Mouse (Mus musculus) neural tube, embryonic 15.5 days (tissue): ENCODE results near the gene Kif6. TPM values are rescaled to one million over a fixed set of nuclear protein-coding genes. Genes with fewer than 3 reads are reported as not detected.

Experiments used
- ATAC-seq: fragments of 200-750 bp; cut with Nextera tagmentation; 2 replicates; pipeline ENCODE4 v1.8.0; 2017; ENCODE audit warnings: mild to moderate bottlenecking, moderate TSS enrichment, moderate library complexity; ENCODE audit not compliant: low FRiP score
- H3K27ac ChIP-seq: fragments of 300-500 bp; sonication (generic); replicated peaks from 2 replicates; pipeline ENCODE4 v1.5.1; 2015; ENCODE audit warnings: mild to moderate bottlenecking, inconsistent platforms
- H3K27me3 ChIP-seq: fragments of 300-500 bp; sonication (generic); replicated peaks from 2 replicates; pipeline ENCODE4 v1.6.1; 2015; ENCODE audit warnings: inconsistent platforms
- H3K36me3 ChIP-seq: fragments of 300-500 bp; sonication (generic); 2 replicates; pipeline ENCODE4 v1.6.1; 2015; ENCODE audit warnings: inconsistent platforms
- H3K4me1 ChIP-seq: fragments of 300-500 bp; sonication (generic); 2 replicates; pipeline ENCODE4 v1.6.1; 2015; ENCODE audit warnings: inconsistent platforms
- H3K4me2 ChIP-seq: fragments of 300-500 bp; sonication (generic); 2 replicates; pipeline ENCODE4 v1.6.1; 2015; ENCODE audit warnings: inconsistent platforms, mild to moderate bottlenecking, moderate library complexity
- H3K4me3 ChIP-seq: fragments of 300-500 bp; sonication (generic); replicated peaks from 2 replicates; pipeline ENCODE4 v1.5.1; 2015; ENCODE audit warnings: mild to moderate bottlenecking, inconsistent platforms
- H3K9ac ChIP-seq: fragments of 300-500 bp; sonication (generic); replicated peaks from 2 replicates; pipeline ENCODE4 v1.6.1; 2015; ENCODE audit warnings: mild to moderate bottlenecking, inconsistent platforms
- H3K9me3 ChIP-seq: fragments of 300-500 bp; sonication (generic); replicated peaks from 2 replicates; pipeline ENCODE4 v1.6.1; 2016; ENCODE audit warnings: inconsistent platforms
- WGBS: fragments of 180-500 bp; shearing (Covaris S2); methylation state at CpG from one replicate; pipeline ENCODE4 v1.1.7; 2015; ENCODE audit warnings: mixed read lengths; 5-methylcytosine and 5-hydroxymethylcytosine counted together
- polyA plus RNA-seq: library from polyadenylated mRNA; unstranded; fragments of >200 nt; fragmentation: Nextera tagmentation; extraction: Ambion mirVana; gene quantifications from 2 replicates; pipeline ENCODE4 v1.2.1, GENCODE M21; 2015

Gene Kif6
- polyA plus RNA-seq, 1 experiment from 2014 or later: 2.1 TPM

GRCm38 (mm10) chr17:49889629-49890028 is 274.7 kb downstream of the Kif6 start:
- Histone ChIP-seq H3K9me3 (no peaks in the 10 kb centered on the region), H3K27ac (no peak overlapping the region), H3K36me3 (no peaks in the 10 kb centered on the region), H3K4me1 (peaks cover 13% of the 10 kb centered on the region), H3K9ac (no peak overlapping the region), H3K27me3 (no peaks in the 10 kb centered on the region), H3K4me3 (no peak overlapping the region), H3K4me2 (no peak overlapping the region)
- ATAC-seq: peak; percentile 76
- 24% methylated on average over 7 of the region's 7 CpGs for WGBS

GRCm38 (mm10) chr17:49890861-49891260 is 275.9 kb downstream of the Kif6 start:
- ATAC-seq: no peak
- H3K9me3 ChIP-seq: no peaks in the 10 kb centered on the region
- 79% methylated on average over 16 of the region's 16 CpGs for WGBS
- peaks cover 3% of the 10 kb centered on the region; the same call in 1 of the 2 replicates for H3K4me1 ChIP-seq
- no peak overlapping the region for H3K9ac ChIP-seq
- no peaks in the 10 kb centered on the region for H3K36me3 ChIP-seq
- H3K27ac ChIP-seq: no peak overlapping the region
- no peak overlapping the region for H3K4me2 ChIP-seq
- H3K27me3 ChIP-seq: no peaks in the 10 kb centered on the region
- H3K4me3 ChIP-seq: no peak overlapping the region

- ATAC-seq: no peak
- 90% methylated on average over 6 of the region's 6 CpGs for WGBS
- Histone ChIP-seq H3K4me2 (no peak overlapping the region), H3K27ac (no peak overlapping the region), H3K4me1 (no peaks in the 10 kb centered on the region), H3K36me3 (no peaks in the 10 kb centered on the region), H3K9ac (no peak overlapping the region), H3K4me3 (no peak overlapping the region), H3K27me3 (no peaks in the 10 kb centered on the region), H3K9me3 (no peaks in the 10 kb centered on the region)
Measured at GRCm38 (mm10) chr17:49892390-49892789, 277.5 kb downstream of the Kif6 start.

GRCm38 (mm10) chr17:49894471-49894870 is 279.5 kb downstream of the Kif6 start:
- no peak overlapping the region for H3K27ac ChIP-seq
- no peak overlapping the region for H3K9ac ChIP-seq
- no peaks in the 10 kb centered on the region for H3K36me3 ChIP-seq
- H3K27me3 ChIP-seq: peaks cover 2% of the 10 kb centered on the region; the same call in 1 of the 2 replicates
- H3K4me1 ChIP-seq: peaks cover 4% of the 10 kb centered on the region; the same call in 1 of the 2 replicates
- H3K4me2 ChIP-seq: no peak overlapping the region
- H3K4me3 ChIP-seq: no peak overlapping the region
- no peaks in the 10 kb centered on the region for H3K9me3 ChIP-seq
- WGBS: 90% methylated on average over 6 of the region's 6 CpGs
- no peak for ATAC-seq

- Histone ChIP-seq H3K4me1 (peaks cover 7% of the 10 kb centered on the region; the same call in 1 of the 2 replicates), H3K36me3 (no peaks in the 10 kb centered on the region), H3K27ac (no peak overlapping the region), H3K4me2 (no peak overlapping the region), H3K9ac (no peak overlapping the region), H3K27me3 (peaks cover 17% of the 10 kb centered on the region), H3K4me3 (no peak overlapping the region), H3K9me3 (no peaks in the 10 kb centered on the region)
- ATAC-seq: peak; percentile 55; the same call in 1 of the 2 replicates
- 10% methylated on average over 6 of the region's 7 CpGs for WGBS
Measured at GRCm38 (mm10) chr17:49898849-49899331, 284.0 kb downstream of the Kif6 start.

GRCm38 (mm10) chr17:49902613-49903012 is 287.7 kb downstream of the Kif6 start:
- H3K27me3 ChIP-seq: peaks cover 17% of the 10 kb centered on the region
- H3K4me1 ChIP-seq: peaks cover 7% of the 10 kb centered on the region; the same call in 1 of the 2 replicates
- no peaks in the 10 kb centered on the region for H3K36me3 ChIP-seq
- no peak overlapping the region for H3K9ac ChIP-seq
- WGBS: 85% methylated on average over 7 of the region's 7 CpGs
- H3K4me2 ChIP-seq: no peak overlapping the region
- no peaks in the 10 kb centered on the region for H3K9me3 ChIP-seq
- no peak overlapping the region for H3K27ac ChIP-seq
- H3K4me3 ChIP-seq: no peak overlapping the region
- ATAC-seq: no peak

- Histone ChIP-seq H3K27me3 (no peaks in the 10 kb centered on the region), H3K27ac (no peak overlapping the region), H3K4me2 (no peak overlapping the region), H3K4me1 (no peaks in the 10 kb centered on the region), H3K4me3 (no peak overlapping the region), H3K9me3 (no peaks in the 10 kb centered on the region), H3K36me3 (no peaks in the 10 kb centered on the region), H3K9ac (no peak overlapping the region)
- ATAC-seq: no peak
- 58% methylated on average over 4 of the region's 4 CpGs for WGBS
Measured at GRCm38 (mm10) chr17:49923429-49923828, 308.5 kb downstream of the Kif6 start.

GRCm38 (mm10) chr17:49927611-49928010 is 312.7 kb downstream of the Kif6 start:
- H3K27ac ChIP-seq: no peak overlapping the region
- H3K4me3 ChIP-seq: no peak overlapping the region
- no peak overlapping the region for H3K9ac ChIP-seq
- 95% methylated on average over 2 of the region's 2 CpGs for WGBS
- H3K27me3 ChIP-seq: no peaks in the 10 kb centered on the region
- H3K36me3 ChIP-seq: no peaks in the 10 kb centered on the region
- no peak for ATAC-seq
- H3K9me3 ChIP-seq: no peaks in the 10 kb centered on the region
- no peaks in the 10 kb centered on the region for H3K4me1 ChIP-seq
- no peak overlapping the region for H3K4me2 ChIP-seq

- Histone ChIP-seq H3K4me1 (no peaks in the 10 kb centered on the region), H3K9ac (no peak overlapping the region), H3K36me3 (no peaks in the 10 kb centered on the region), H3K27ac (no peak overlapping the region), H3K4me3 (no peak overlapping the region), H3K9me3 (no peaks in the 10 kb centered on the region), H3K4me2 (no peak overlapping the region), H3K27me3 (peaks cover 8% of the 10 kb centered on the region)
- no peak for ATAC-seq
- 77% methylated on average over 3 of the region's 3 CpGs for WGBS
Measured at GRCm38 (mm10) chr17:49933806-49934205, 318.9 kb downstream of the Kif6 start.

GRCm38 (mm10) chr17:49934586-49934985 is 319.6 kb downstream of the Kif6 start:
- ATAC-seq: no peak

GRCm38 (mm10) chr17:49935602-49936205 is 320.8 kb downstream of the Kif6 start:
- Histone ChIP-seq H3K27me3 (peaks cover 8% of the 10 kb centered on the region), H3K27ac (no peak overlapping the region), H3K36me3 (no peaks in the 10 kb centered on the region), H3K9ac (no peak overlapping the region), H3K4me3 (no peak overlapping the region), H3K4me2 (no peak overlapping the region), H3K4me1 (no peaks in the 10 kb centered on the region), H3K9me3 (no peaks in the 10 kb centered on the region)
- peak; percentile 84 for ATAC-seq
- under 1% methylated on average over 4 of the region's 4 CpGs for WGBS

More at GRCm38 (mm10) chr17:49934586-49934985, 319.6 kb downstream of the Kif6 start:
- 71% methylated on average over 4 of the region's 4 CpGs for WGBS
- Histone ChIP-seq H3K9me3 (no peaks in the 10 kb centered on the region), H3K4me1 (no peaks in the 10 kb centered on the region), H3K4me2 (no peak overlapping the region), H3K27me3 (peaks cover 8% of the 10 kb centered on the region), H3K4me3 (no peak overlapping the region), H3K9ac (no peak overlapping the region), H3K27ac (no peak overlapping the region), H3K36me3 (no peaks in the 10 kb centered on the region)

- 10% methylated on average over 2 of the region's 2 CpGs for whole genome bisulfite sequencing
- ATAC-seq: peak; percentile 33; the same call in 1 of the 2 replicates
Measured at GRCm38 (mm10) chr17:49936214-49936613, 321.3 kb downstream of the Kif6 start.

More at GRCm38 (mm10) chr17:49936214-49936613, 321.3 kb downstream of the Kif6 start:
- Histone ChIP-seq H3K4me1 (no peaks in the 10 kb centered on the region), H3K9me3 (no peaks in the 10 kb centered on the region), H3K4me3 (no peak overlapping the region), H3K4me2 (no peak overlapping the region), H3K36me3 (no peaks in the 10 kb centered on the region), H3K27ac (no peak overlapping the region), H3K9ac (0 out of 2 replicates have a peak overlapping the region, but pooled peaks have one; percentile 10), H3K27me3 (peaks cover 8% of the 10 kb centered on the region)
